Comparison of ENCODE assay signal across 24 mouse cellular contexts in the genomic region with DNA sequence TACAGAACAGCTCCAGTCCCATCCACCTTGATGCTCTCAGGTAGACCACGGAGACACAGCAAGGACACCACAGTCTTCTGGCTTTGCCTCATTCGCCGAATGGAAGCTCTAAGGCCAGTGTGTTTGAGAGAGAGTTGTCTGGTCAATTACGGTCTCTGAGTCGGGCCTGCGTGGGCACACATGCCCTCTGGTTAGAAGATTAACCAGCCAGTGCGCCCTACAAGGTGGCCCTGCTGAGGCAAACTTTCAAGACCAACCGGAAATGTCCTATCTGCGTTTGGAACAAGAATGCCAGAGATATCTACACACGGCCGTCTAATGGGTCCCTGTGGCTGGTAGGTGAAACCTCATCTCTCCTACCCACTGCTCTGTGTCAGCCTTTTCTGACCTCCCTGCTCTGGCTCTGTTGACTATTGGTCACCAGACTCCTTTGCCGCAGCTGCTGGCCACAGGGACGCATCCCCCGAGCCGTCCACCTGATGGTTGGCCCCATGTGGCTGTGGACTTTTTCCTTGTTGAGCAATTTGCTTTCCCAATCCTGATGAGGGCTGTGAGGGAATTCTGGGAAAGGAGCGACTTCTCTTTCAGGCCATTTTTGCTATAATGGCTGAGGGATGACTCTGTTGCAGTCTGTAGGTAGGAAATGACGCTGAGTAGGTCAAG. TPM values are rescaled to one million over a fixed set of nuclear protein-coding genes. Genes with fewer than 3 reads are reported as not detected.
DNase-seq lines count a peak whose midpoint lies in the region; ATAC-seq and TF ChIP-seq lines count a peak whose summit lies in the region.
"Had no signal": no experiment of that assay in that cellular context is flagged by ENCODE, and none has a peak within 500 bp of the region (broad histone marks: within the 10 kb centered on the region; RNA-seq: fewer than 3 reads in every experiment).

No protein-coding gene starts in this region.

- no peak for TF ChIP-seq EP300 in liver, postnatal 0 days (IDR thresholded peaks at IDR 0.05; ENCODE audit: low read depth)

- no peaks in the 10 kb centered on the region for H3K4me1 ChIP-seq in erythroblast, embryonic 14.5 days (ENCODE audit: control insufficient read depth)
- no peaks in the 10 kb centered on the region for H3K4me1 ChIP-seq in midbrain, embryonic 11.5 days (ENCODE audit: control insufficient read depth, insufficient read depth, low read length)
- H3K4me1 ChIP-seq in midbrain, embryonic 14.5 days (ENCODE audit: control insufficient read depth, insufficient read depth, low read length), result no peaks in the 10 kb centered on the region
- H3K4me1 ChIP-seq in liver, postnatal 0 days (ENCODE audit: insufficient read depth), result no peaks in the 10 kb centered on the region; the same call in 1 of the 2 replicates
- H3K4me1 ChIP-seq: forebrain, embryonic 12.5 days; heart, embryonic 15.5 days had no signal

- no peak overlapping the region for H3K4me2 ChIP-seq in midbrain, embryonic 11.5 days
- H3K4me2 ChIP-seq in midbrain, embryonic 14.5 days (ENCODE audit: low read length), result no peak overlapping the region
- peak overlapping the region; percentile 67 for H3K4me2 ChIP-seq in liver, postnatal 0 days (ENCODE audit: low read depth, low read length)
- H3K4me2 ChIP-seq: embryonic facial prominence, embryonic 15.5 days; forebrain, embryonic 12.5 days; heart, embryonic 11.5 days; heart, embryonic 15.5 days; hindbrain, embryonic 13.5 days had no signal

- DNase-seq in midbrain, embryonic 11.5 days (ENCODE audit: low spot score, missing footprints), result peak; percentile 73
- DNase-seq in midbrain, embryonic 14.5 days, result no peak
- DNase-seq in liver, postnatal 0 days, result peak; percentile 64
- no peak for DNase-seq in gastrocnemius, postnatal 25 days
- DNase-seq in right cerebral cortex, postnatal 36 days (ENCODE audit: low spot score in 2 of 2), result no peak
- DNase-seq: adrenal gland, adult 8-10 months; adrenal gland, postnatal 36 days; B cell, adult 2 months; cerebellum, adult 2 months; cerebellum, postnatal 10 days; embryo, embryonic 11 days; gastrocnemius, postnatal 10 days; heart, adult 2 months; heart, postnatal 14 days had no signal

- H3K9ac ChIP-seq in midbrain, embryonic 11.5 days (ENCODE audit: low read length), result no peak overlapping the region
- H3K9ac ChIP-seq in midbrain, embryonic 14.5 days (replicated peaks; ENCODE audit: low read length), result no peak overlapping the region
- peak overlapping the region; percentile 46 for H3K9ac ChIP-seq in liver, postnatal 0 days (replicated peaks)
- H3K9ac ChIP-seq: embryonic facial prominence, embryonic 15.5 days; forebrain, embryonic 12.5 days; heart, embryonic 15.5 days; hindbrain, embryonic 13.5 days had no signal

- no peak for ATAC-seq in erythroblast, adult 5-6 weeks (replicated peaks; ENCODE audit: low FRiP score, poor library complexity, severe bottlenecking)
- ATAC-seq in midbrain, embryonic 11.5 days (ENCODE audit: low FRiP score), result no peak
- ATAC-seq in midbrain, embryonic 14.5 days (ENCODE audit: low FRiP score, low TSS enrichment), result no peak
- ATAC-seq in liver, postnatal 0 days, result peak; percentile 93
- ATAC-seq: CD4-positive, CD25-positive, alpha-beta regulatory T cell, adult 4 months; forebrain, embryonic 16.5 days had no signal

- WGBS in midbrain, embryonic 11.5 days, result 89% methylated on average over 17 of the region's 17 CpGs
- WGBS in midbrain, embryonic 14.5 days, result 93% methylated on average over 17 of the region's 17 CpGs
- 62% methylated on average over 17 of the region's 17 CpGs for WGBS in liver, postnatal 0 days (ENCODE audit: insufficient replicate concordance)

- no peaks in the 10 kb centered on the region for H3K9me3 ChIP-seq in erythroblast, embryonic 14.5 days (ENCODE audit: control insufficient read depth, low read length)
- no peaks in the 10 kb centered on the region for H3K9me3 ChIP-seq in midbrain, embryonic 11.5 days (ENCODE audit: control insufficient read depth, low read length)
- no peaks in the 10 kb centered on the region for H3K9me3 ChIP-seq in midbrain, embryonic 14.5 days (ENCODE audit: control insufficient read depth, low read length)
- H3K9me3 ChIP-seq in liver, postnatal 0 days (ENCODE audit: low read length), result no peaks in the 10 kb centered on the region
- H3K9me3 ChIP-seq: embryonic facial prominence, embryonic 15.5 days; forebrain, embryonic 12.5 days; G1E; heart, embryonic 15.5 days; hindbrain, embryonic 13.5 days had no signal

- H3K27me3 ChIP-seq in erythroblast, embryonic 14.5 days (ENCODE audit: control insufficient read depth), result no peaks in the 10 kb centered on the region
- H3K27me3 ChIP-seq in midbrain, embryonic 11.5 days (ENCODE audit: control insufficient read depth, insufficient read depth, low read length), result no peaks in the 10 kb centered on the region; the same call in 1 of the 2 replicates
- H3K27me3 ChIP-seq in midbrain, embryonic 14.5 days (ENCODE audit: control insufficient read depth, insufficient read depth, low read length), result peaks cover 5% of the 10 kb centered on the region; the same call in 1 of the 2 replicates
- no peaks in the 10 kb centered on the region for H3K27me3 ChIP-seq in liver, postnatal 0 days (ENCODE audit: insufficient read depth, low read length)

- no peak for TF ChIP-seq CTCF in liver, postnatal 0 days (IDR thresholded peaks at IDR 0.05; ENCODE audit: low read depth)

- H3K4me3 ChIP-seq in erythroblast, embryonic 14.5 days (replicated peaks), result peak overlapping the region; percentile 43
- no peak overlapping the region for H3K4me3 ChIP-seq in midbrain, embryonic 11.5 days (ENCODE audit: low read depth, low read length)
- no peak overlapping the region for H3K4me3 ChIP-seq in midbrain, embryonic 14.5 days (replicated peaks; ENCODE audit: low read depth, low read length)
- peak overlapping the region; percentile 31 for H3K4me3 ChIP-seq in liver, postnatal 0 days (ENCODE audit: low read depth, low read length)
- H3K4me3 ChIP-seq: embryonic facial prominence, embryonic 15.5 days; forebrain, embryonic 12.5 days; heart, adult 2 months; heart, embryonic 15.5 days; hindbrain, embryonic 13.5 days had no signal

- H3K27ac ChIP-seq in midbrain, embryonic 11.5 days (ENCODE audit: low read depth, low read length), result no peak overlapping the region
- H3K27ac ChIP-seq in midbrain, embryonic 14.5 days (replicated peaks; ENCODE audit: low read depth, low read length), result no peak overlapping the region
- H3K27ac ChIP-seq in liver, postnatal 0 days (ENCODE audit: low read depth), result peak overlapping the region; percentile 85
- H3K27ac ChIP-seq: embryonic facial prominence, embryonic 15.5 days; forebrain, embryonic 12.5 days; heart, adult 2 months; heart, embryonic 15.5 days; hindbrain, embryonic 13.5 days had no signal

- H3K36me3 ChIP-seq in erythroblast, embryonic 14.5 days (ENCODE audit: control insufficient read depth), result no peaks in the 10 kb centered on the region
- no peaks in the 10 kb centered on the region for H3K36me3 ChIP-seq in midbrain, embryonic 11.5 days (ENCODE audit: control insufficient read depth, insufficient read depth, low read length)
- H3K36me3 ChIP-seq in midbrain, embryonic 14.5 days (ENCODE audit: control insufficient read depth, insufficient read depth, low read length), result no peaks in the 10 kb centered on the region
- no peaks in the 10 kb centered on the region for H3K36me3 ChIP-seq in liver, postnatal 0 days (replicated peaks; ENCODE audit: insufficient read depth, low read length)
- H3K36me3 ChIP-seq: embryonic facial prominence, embryonic 15.5 days; forebrain, embryonic 12.5 days; G1E; heart, embryonic 15.5 days; hindbrain, embryonic 13.5 days had no signal

RNA-seq across cellular contexts. Expression of gene Chaf1b, which starts 45.8 kb away (rescaled TPM):
- 19.8 and 21.6 TPM in 2 replicates for polyA plus RNA-seq in erythroblast, embryonic 14.5 days (2012)
- total RNA-seq in erythroblast, adult 5-6 weeks (2015; ENCODE audit: low replicate concordance), result 6.9 and 18.0 TPM in 2 replicates
- 16.4 and 27.9 TPM in 2 replicates for total RNA-seq in erythroblast, adult 5-6 weeks (2017; ENCODE audit: low replicate concordance)
- 99.8 and 102 TPM in 2 replicates for polyA plus RNA-seq in midbrain, embryonic 11.5 days (2014; fragmentation: Nextera tagmentation; extraction: Ambion mirVana)
- polyA plus RNA-seq in midbrain, embryonic 14.5 days (2014; fragmentation: Nextera tagmentation; extraction: Ambion mirVana), result 17.3 and 22.1 TPM in 2 replicates
- 17.2 and 18.9 TPM in 2 replicates for polyA plus RNA-seq in liver, postnatal 0 days (2015; fragmentation: Nextera tagmentation; extraction: Ambion mirVana)
- under 1 TPM; 0.26 to 0.54 TPM for total RNA-seq in gastrocnemius, postnatal 25 days (2021)

Comparison
In these comparisons a context has a peak if more than half of its experiments do, and no peak if none do; other contexts are left out.
1. DNase-seq: peak in midbrain, embryonic 11.5 days (single experiment) and liver, postnatal 0 days (single experiment); none in midbrain, embryonic 14.5 days (single experiment), gastrocnemius, postnatal 25 days (single experiment) and right cerebral cortex, postnatal 36 days (0 of 2).
2. H3K4me3 ChIP-seq: peak in erythroblast, embryonic 14.5 days (single experiment) and liver, postnatal 0 days (single experiment); none in midbrain, embryonic 11.5 days (single experiment) and midbrain, embryonic 14.5 days (single experiment).